Mouse (Mus musculus): Measurements from ENCODE around the gene Olfr937. TPM values are rescaled to one million over a fixed set of nuclear protein-coding genes. Genes with fewer than 3 reads are reported as not detected.

The Olfr937 gene
- not detected for total RNA-seq (2021)
- polyA plus RNA-seq (2012; rRNA removed) = not detected in 2 replicates
- long read RNA-seq = 0 reads

DNA sequence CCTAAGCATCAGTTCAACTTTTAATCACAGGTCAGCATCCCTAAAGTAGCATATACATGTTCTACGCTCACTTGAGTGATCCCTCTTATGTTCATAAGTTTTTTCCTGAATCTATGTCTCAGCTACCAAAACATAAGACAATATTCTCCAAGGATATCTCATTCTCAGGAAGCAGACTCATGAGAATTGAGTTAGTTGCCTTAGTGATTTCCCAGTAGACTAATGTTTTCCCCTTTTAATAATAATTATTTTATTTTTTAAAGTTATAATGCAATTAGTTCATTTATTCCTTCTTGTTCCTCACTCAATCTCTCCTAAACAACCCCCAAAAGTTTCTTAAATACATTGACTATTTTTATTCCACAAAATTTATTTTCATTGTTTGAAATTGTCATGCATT is at the start of gene Olfr937:
Gene Olfr937 (minus strand): TSS at position 101 of the 400 bp plus-strand sequence.
- DNase-seq = no peak

- no peak for DNase-seq
These were observed 14.0 kb upstream of the Olfr937 start, which contains the start of gene Olfr938 for GRCm38 (mm10) chr9:39078787-39079186. Gene Olfr938 (minus strand): TSS chr9:39078887.

DNA sequence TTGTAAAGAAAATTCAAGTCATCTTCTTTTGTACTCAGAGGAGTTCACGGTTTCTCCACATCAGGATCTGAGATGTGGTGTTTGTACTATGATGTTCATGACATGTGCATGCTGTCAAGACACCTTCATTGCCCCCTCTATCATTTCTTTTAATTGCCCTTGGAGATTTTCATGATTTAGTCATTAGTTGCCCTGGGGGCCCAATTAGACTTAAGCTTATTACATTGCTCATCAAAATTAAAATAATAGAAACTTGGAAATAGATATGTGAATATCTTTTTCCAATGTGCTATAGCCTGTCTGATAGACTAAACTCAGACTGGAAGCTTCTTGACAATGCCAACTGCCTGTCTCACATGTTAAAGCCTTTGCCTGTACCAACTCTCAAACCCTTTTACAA is 41.5 kb downstream of the Olfr937 start, which contains the start of gene Olfr146:
Gene Olfr146 (minus strand): TSS at position 101 of the 400 bp plus-strand sequence.
- no peak for DNase-seq

Small RNAs within 50 kb of the gene (microRNA-seq; reads per million reads assigned to microRNA genes)
- 0 reads per million in 2 experiments for gene Gm25032
- gene Gm25529 = 0 reads per million in 2 experiments

Other genes starting within 250 kb of the Olfr937 start
- gene Olfr923, start 238.4 kb downstream of the Olfr937 start, total RNA-seq (2021) = not detected
- not detected in 2 replicates for gene Olfr923, start 238.4 kb downstream of the Olfr937 start, polyA plus RNA-seq (2012; rRNA removed)
- gene Olfr924, start 220.5 kb downstream of the Olfr937 start, total RNA-seq (2021) = not detected
- not detected in 2 replicates for gene Olfr924, start 220.5 kb downstream of the Olfr937 start, polyA plus RNA-seq (2012; rRNA removed)
- not detected for gene Olfr26, start 209.9 kb downstream of the Olfr937 start, total RNA-seq (2021)
- gene Olfr26, start 209.9 kb downstream of the Olfr937 start, polyA plus RNA-seq (2012; rRNA removed) = not detected in 2 replicates
- not detected for gene Olfr926, start 187.8 kb downstream of the Olfr937 start, total RNA-seq (2021)
- gene Olfr926, start 187.8 kb downstream of the Olfr937 start, polyA plus RNA-seq (2012; rRNA removed) = not detected in 2 replicates
- gene Olfr930, start 135.1 kb downstream of the Olfr937 start, total RNA-seq (2021) = not detected
- gene Olfr930, start 135.1 kb downstream of the Olfr937 start, polyA plus RNA-seq (2012; rRNA removed) = not detected in 2 replicates
- under 1 TPM in 1 of 2 experiments, not detected in 1; 0.17 TPM for gene Olfr933, start 92.6 kb downstream of the Olfr937 start, total RNA-seq (2021)
- gene Olfr933, start 92.6 kb downstream of the Olfr937 start, polyA plus RNA-seq (2012; rRNA removed) = not detected in 2 replicates
- not detected for gene Olfr934, start 76.6 kb downstream of the Olfr937 start, total RNA-seq (2021)
- gene Olfr934, start 76.6 kb downstream of the Olfr937 start, polyA plus RNA-seq (2012; rRNA removed) = not detected in 2 replicates
- not detected for gene Olfr935, start 65.3 kb downstream of the Olfr937 start, total RNA-seq (2021)
- not detected in 2 replicates for gene Olfr935, start 65.3 kb downstream of the Olfr937 start, polyA plus RNA-seq (2012; rRNA removed)
- not detected for gene Olfr146, start 41.6 kb downstream of the Olfr937 start, total RNA-seq (2021)
- not detected in 2 replicates for gene Olfr146, start 41.6 kb downstream of the Olfr937 start, polyA plus RNA-seq (2012; rRNA removed)
- gene Olfr938, start 13.9 kb upstream of the Olfr937 start, total RNA-seq (2021) = not detected
- gene Olfr938, start 13.9 kb upstream of the Olfr937 start, polyA plus RNA-seq (2012; rRNA removed) = not detected in 2 replicates
- not detected for gene Olfr27, start 63.2 kb upstream of the Olfr937 start, total RNA-seq (2021)
- gene Olfr27, start 63.2 kb upstream of the Olfr937 start, polyA plus RNA-seq (2012; rRNA removed) = not detected in 2 replicates
- gene Olfr943, start 101.4 kb upstream of the Olfr937 start, total RNA-seq (2021) = not detected
- gene Olfr943, start 101.4 kb upstream of the Olfr937 start, polyA plus RNA-seq (2012; rRNA removed) = not detected in 2 replicates
- not detected for gene Olfr944, start 137.0 kb upstream of the Olfr937 start, total RNA-seq (2021)
- not detected in 2 replicates for gene Olfr944, start 137.0 kb upstream of the Olfr937 start, polyA plus RNA-seq (2012; rRNA removed)
- gene Olfr1537, start 185.0 kb upstream of the Olfr937 start, total RNA-seq (2021) = not detected
- gene Olfr1537, start 185.0 kb upstream of the Olfr937 start, polyA plus RNA-seq (2012; rRNA removed) = not detected in 2 replicates
- not detected for gene Olfr945, start 211.9 kb upstream of the Olfr937 start, total RNA-seq (2021)
- not detected in 2 replicates for gene Olfr945, start 211.9 kb upstream of the Olfr937 start, polyA plus RNA-seq (2012; rRNA removed)

Data from adrenal gland, adult 2 months (tissue).